Mouse (Mus musculus) adrenal gland, adult 8-10 months (tissue): Measurements from ENCODE around the gene Tsen54. TPM values are rescaled to one million over a fixed set of nuclear protein-coding genes. Genes with fewer than 3 reads are reported as not detected.
A peak's percentile ranks its signal among the peaks of the same experiment; 100 is the strongest.

ENCODE experiments used
- DNase-seq: peaks from one replicate; pipeline ENCODE4 v3.0.0; 2022
- total RNA-seq, 4 experiments: library from RNA; stranded (reverse); gene quantifications; 2 replicates each; pipeline ENCODE4 v1.2.4; 2022

The Tsen54 gene
- total RNA-seq, 4 experiments from 2014 or later, result 20.0 to 32.2 (median 25.4) TPM

DNA sequence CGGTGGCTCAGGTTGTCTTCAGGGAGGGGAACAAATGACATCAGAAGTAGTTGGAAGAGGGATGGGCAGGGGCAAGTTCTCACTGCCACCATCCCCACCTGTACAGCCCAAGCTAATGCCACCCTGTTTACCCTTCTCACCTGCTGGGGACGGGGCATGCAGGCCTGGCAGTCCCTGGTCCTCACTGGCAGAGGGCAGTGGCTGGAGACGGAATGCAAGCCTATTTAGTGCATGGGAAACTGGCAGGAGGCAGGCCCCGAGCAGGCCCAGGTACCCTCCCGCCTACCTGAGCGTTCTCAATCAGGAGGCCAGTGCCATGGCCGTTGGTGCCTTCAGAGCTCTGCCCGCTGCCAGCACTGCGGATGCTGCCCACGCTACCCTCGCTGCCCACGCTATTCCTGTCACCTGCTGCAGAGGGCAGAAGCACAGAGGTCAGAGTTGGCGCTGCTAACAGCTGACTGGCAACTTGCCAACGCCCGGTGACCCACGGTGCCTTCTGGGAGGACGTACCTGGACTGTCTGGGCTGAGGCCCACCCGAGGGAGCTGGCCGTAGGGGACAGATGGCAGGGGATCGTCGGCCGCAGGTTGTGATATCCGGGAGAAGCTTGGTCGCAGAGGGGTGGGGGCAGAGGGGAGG lies 11.3 kb upstream of the Tsen54 start:
- DNase-seq, result no peak

DNA sequence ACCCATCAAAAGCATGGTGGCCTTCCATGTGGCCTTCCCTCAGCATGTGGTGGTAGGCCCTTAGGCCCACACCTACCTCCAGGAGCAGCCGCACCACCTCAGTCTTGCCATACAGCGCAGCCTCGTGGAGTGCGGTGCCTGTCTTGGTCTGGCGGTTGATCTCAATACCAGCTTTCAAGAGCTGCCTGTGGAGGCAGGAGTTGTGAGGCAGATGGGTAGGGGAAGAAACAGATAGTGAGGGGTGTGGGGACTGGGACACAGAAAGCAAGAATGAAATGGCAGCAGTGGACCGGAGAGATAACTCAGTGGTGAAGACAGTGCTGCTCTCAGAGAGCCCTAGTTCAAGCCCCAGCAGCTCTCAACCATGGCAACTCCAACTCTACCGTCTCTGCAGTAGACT lies 9.5 kb upstream of the Tsen54 start:
- DNase-seq, result no peak

DNA sequence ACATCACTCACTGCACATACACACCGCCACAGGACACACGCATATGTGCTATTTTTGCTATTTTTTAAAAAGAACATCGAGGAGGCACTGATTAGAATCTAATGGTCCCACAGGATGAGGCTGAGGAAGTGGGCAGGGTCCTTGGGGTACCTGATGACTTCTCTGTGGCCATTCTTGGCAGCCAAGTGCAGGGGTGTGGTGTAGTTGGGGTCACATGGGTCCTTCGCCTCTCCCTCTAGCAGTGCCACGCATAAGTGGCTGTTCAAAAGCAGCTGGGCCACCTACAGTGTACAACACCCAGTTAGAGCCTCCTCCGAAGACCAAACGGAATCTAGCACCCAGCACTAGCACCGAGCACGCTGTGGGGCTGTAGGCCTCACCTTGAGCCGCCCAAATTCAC lies 8.4 kb upstream of the Tsen54 start:
- no peak for DNase-seq

DNA sequence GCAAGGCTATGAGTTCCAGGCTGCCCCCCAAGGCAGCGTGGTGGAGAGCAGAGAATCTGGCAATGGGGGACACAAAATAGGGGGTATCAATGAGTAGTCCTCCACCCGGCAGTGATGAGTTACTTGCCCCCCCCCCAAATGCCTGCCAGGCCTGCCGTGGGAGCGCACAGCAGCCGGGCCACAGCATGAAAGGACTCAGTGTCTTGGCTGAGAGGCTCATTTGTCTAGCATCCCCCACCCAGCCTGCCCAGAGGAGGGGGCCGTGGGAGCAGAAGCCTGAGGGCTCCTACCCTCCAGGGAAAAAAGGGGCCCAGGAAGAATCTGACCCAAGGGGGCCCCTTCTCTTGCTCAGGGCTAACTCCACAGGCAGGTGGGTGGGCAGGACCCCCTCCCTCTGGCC lies 7.2 kb upstream of the Tsen54 start:
- no peak for DNase-seq

DNA sequence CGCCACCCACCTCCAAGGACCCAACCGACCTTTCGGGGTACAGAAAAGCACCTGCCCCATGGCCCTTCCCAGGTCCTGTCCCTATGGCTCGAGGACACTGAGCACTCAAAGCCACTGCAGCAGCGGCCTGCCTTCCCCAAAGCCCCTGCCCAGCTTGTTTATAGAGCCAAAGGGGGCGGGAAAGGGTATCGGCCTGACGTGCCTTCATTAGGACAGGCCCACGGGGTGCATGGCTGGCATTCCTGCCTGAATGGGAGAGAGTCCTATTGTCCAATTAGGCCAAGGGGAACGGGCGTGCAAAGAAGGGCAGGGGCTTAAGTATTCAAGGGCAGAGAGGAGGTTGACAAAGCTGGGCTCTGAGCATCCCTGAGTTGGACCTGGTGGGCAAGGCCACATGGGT lies 6.6 kb upstream of the Tsen54 start:
- no peak for DNase-seq

DNA sequence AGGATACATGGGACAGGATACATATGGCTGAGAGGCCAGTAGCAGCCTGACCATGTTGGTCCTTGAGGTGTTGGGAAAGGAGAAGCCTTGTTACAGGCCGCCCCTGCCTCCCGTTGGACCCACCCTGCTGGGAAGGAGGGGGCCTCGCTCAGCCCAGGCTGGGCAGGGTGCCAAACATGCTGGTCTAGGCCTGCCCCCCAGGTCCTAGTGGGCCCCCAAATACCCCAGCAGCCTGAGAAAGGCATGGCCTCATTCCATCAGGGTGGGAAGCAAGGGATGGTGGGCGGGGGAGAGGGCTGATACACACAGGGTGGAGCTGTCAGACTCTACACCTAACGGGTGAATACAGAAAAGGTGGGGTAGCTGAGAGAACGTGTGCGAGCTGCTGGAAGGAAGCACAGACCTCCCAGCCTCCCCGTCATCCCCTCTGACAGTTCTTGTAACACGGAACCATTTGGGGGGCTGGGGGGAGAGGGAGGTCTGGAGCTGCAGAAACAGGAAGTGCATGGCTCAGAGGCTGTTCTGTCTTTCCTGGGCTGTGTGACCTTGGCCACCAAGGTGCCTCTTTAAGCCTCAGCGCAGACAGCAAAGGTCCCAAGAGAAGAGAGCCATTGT lies 5.7 kb upstream of the Tsen54 start:
- DNase-seq, result no peak

DNA sequence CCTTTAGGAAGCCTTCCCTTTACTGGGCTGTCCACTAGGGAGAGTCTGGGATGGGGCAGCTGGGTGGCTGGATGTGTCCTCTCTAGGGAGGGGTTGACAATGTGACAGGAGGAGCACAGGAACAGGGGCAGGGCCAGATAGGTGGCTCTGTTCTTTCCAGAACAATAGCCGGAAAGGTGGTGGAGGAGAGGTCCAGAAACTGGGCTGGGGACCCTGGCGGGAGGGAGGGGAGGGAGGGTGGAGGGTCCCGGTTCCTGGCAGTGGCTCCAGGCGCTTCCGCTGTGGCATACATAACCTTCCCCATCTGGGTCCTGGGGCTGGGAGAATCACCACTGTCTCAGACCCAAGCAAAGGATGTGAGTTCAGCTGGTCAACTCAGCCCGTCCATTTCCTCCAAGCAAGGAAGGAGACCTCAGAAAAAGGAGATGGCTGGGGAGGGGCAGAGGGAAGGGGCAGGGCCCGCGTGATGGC lies 5.2 kb upstream of the Tsen54 start:
- DNase-seq, result no peak

DNA sequence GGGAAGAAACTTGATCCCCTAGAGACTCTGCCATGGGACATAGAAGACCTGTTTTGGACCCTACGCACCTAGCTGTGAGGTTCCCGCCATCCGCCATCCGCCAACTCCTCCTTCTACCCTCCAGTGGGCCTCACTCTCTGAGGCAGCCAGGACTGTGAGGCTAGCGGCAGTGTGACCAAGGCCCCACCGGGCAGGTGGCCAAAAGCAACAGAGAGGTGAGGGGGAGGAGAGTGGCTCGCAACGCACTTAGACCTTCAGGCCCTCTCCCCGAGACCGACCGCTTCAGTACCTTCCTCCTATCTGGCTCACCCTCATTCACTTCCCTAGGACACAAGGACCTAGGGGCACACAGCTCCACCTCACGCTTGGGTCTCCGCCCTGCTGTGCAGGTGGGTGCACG lies 4.1 kb upstream of the Tsen54 start:
- peak; percentile 86 for DNase-seq

DNA sequence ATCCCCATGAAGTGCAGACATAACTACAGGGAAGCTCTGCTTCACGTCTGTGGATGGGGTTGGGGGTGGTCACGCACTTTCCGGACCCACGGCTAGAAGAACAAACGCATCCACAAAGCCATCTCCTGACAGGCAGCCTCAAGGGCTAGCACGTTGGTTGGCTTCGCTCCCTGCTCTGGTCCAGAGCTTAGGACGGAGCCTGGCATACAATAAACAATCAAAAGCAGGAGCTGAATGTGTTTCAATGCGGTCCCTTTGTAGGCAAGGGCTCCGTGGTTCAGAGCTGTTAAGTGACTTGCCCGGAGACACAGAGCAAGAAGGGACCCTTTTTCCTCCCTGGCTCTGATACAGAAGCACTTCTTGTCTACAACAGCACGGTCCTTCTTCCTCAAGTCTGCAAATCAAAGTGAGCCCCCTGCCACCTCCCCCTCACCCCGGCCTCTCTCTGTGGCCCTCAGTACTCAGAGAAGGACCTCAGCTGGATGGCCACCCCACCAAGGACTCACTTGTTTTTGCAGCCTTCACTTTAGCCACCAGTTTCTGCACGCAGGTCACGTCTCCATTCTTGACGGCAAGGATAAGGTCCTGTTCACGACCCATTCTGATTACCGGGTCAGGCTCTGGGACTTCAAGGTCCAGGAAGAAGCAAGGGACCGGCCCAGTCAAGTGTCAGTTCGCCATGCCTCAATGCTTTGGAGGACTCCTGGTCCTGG lies 3.0 kb upstream of the Tsen54 start:
- DNase-seq, result no peak

DNA sequence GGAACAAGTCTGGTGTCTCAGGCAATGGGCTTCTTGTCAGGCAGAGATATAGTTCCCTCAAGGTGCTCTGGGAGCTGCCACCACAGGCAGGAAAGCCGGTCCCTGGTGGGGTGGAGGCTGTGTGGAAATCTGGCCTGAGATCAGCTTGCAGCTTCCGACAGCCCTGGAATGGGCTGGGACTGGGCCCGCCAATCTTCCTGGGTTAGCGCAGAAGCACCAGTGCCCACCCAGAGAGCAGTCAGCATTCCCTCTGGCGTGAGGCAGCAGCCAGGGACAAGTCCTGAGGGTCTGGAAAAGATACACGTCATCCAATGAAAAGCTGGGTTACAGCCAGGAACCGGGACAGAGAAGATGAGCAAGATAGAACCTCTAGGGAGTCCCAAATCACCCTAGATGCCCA lies 2.4 kb upstream of the Tsen54 start:
- DNase-seq, result peak; percentile 64

DNA sequence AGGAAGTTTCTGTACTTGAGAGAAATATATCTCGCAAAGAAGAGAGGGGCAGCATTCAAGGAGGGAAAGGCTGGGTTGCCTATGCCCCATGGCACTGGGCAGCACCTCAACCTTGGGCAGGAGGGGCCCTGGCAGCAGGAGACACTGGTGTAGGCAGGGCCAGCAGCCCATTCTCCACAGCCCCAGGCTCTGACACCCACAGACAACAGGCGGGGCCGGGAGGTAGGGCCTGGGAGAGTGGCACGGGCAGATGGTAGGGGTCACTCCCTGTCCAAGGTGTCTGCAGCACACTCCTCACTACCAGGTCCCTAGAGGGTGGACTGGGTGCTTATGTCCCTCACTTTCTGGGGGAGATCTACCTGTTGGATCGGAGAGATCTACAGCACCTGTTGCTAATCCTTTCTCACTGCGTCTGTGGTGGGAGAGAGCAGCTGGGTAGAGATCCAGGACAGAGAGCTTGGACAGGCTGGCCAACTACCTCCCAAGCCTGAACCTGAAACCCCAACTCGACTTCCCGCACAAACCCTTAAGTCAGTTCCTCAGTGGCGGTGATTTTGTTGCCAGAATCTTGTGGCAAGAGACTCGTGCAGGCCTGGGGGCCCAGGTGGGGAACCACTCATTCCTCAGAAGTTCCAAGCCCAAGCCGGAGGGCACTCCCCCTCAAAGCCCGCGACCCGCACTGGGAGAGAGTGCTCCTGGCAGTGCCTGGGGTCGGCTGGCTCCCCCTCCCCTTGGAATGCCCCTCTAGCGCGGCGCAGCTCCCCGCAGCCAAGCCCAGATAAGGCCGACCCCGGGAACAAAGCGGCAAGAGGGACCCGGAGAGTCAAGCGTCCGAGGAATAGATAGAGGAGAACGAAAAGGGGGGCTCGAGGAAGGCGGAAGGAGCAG lies 1.7 kb upstream of the Tsen54 start:
- DNase-seq, result peak; percentile 67

DNA sequence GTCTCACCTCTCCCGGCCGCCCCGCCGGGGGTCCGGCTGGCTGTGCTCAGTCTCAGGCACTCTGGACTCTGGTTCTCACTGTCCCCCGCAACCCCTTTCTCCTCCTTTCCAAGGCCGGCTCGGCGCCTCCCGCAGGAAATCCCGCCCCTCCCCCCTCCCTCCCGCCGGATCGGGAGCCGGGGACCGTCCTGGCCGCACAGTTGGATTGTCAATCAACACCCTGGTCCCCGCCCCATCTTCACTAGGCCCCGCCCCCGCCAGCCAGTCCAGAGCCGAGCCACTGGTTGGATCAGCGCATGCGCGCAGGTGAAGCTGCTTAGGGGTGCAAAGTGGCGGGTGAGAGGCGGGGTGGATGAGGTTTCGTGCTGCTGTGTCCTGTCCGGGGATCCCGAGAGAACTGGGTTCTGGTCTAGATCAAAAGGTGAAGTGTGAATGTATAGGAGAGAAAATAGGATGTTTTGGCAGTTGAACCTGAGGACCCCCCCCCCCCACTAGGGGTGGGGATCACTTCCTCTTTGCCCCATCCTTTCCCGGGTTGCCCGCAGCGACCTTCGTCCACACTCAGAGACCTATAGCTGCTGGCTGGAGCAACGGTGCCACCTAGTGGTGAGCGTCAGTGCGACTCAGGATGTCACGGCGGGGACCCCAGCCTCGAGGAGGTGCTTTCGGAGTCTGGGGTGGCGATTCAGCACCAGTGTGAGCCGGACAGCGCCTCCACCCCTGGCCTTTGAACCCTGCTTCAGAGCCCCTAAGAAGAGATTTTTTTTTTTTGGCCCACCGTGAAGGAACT lies 822 bp upstream of the Tsen54 start, which contains the start of gene Caskin2:
Caskin2 (minus strand) TSS at position 133 of the 790 bp plus-strand sequence.
- peak; percentile 96 for DNase-seq

DNA sequence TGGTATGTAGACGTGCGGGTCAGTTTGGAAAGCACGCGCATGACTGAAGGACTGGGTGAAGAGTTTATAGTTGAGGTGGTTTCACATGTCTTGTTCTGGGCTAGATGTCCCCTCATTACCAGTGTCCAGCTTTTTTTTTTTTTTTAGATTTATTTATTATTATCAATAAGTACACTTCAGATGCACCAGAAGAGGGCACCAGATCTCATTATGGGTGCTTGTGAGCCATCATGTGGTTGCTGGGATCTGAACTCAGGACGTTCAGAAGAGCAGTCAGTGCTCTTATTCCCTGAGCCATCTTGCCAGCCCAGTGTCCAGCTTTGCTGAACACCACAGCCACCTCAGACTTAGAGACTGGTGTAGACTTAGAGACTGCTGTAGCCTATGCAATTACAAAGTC lies 2.8 kb downstream of the Tsen54 start:
- no peak for DNase-seq

DNA sequence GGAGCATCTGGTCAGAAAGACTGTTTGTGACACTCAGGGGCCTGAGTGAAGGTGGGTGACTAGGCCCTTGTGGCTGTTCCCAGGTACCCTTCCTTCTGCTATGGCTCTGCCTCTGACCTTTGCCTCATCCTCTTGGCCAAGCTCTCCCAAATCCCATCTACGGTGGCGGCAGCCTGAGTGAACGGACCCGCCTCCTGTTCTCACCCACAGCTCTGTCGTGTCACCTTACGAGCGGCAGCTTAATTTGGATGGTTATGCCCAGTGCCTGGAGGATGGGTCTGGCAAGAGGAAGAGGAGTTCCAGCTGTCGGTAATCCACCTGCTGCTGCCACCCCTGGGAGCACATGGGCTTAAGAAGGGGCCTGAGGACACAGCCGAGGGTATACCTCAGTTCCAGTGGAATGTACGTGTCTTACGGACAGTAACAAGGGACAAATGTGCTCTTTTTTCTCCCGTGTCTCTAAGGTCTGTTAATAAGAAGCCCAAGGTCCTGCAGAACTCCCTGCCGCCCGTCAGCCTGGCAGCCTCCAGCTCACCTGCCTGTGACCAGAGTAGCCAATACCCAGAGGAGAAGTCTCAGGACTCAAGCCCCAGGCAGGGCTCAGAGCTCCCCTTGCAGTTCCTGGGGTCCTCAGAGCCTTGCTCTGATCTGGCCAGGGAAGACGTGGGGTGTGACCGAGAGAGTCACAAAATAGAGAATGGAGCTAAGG lies 5.5 kb downstream of the Tsen54 start:
- DNase-seq, result no peak

DNA sequence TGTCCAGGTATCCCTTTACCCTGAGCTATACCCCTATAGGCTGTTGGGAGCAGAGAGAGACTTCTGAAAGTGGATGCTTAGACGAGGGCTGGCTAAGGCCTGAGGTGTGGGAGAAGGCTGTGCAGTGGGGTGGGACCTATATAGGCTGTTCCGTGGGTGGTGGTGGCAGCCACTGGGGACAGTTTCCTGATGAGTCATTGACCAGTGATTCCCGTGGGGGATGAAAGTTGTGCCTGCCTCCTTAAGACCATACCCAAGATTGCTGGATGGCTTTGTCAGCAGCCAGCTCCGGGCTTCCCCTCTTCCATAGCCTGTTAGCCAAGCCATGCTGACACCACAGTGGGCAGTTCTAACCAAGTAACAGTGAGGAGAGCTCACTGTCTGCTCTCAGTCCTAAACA lies 6.5 kb downstream of the Tsen54 start:
- no peak for DNase-seq

DNA sequence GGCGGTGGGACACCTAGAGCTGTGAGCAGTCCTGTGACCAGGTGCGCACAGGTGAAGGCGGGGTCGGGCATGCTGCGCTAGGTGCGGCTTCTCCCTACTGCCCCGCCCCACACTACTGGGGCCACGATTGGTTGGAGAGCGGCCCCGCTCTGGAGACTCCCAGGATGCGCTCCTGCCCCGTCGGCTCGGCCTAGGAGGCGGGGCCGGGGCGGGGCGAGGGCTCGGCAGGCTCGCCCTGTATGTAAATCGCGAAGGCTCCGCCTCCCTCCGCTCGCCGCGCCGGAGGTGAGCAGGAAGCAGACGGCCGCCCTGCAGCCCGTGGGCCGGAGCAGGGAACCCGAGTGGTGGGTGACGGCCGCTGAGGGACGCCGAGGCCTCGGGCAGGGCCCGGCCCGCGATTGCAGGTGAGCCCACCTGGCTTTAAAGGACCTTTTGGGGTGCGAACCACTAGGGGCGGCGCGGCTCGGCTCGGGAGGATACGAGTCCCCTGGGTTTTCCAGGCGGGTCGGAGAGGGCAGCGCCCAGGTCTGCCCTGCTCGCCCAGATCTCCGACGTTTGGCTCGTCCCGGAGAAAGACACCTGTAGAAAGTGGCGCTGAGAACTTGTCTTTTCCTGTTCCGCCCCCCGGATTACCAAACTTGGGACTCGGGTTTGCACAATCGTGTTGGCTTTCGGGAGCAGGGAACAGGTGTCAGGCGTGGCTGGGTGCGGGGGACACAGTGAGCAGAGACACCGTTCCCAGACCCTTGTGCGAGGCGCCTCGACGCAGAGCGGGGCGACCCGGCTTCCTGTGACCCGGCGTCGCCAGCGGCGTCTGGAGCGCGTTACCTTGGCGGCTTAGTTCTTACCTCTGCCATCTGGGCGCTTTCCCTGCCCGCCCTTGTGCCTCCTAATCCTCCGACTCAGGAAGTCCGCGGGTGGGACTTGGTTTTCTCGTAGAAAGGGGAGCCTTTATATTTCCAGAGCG lies 9.5 kb downstream of the Tsen54 start, which contains the start of gene Llgl2:
Llgl2 (plus strand) TSS at position 276 of the 967 bp plus-strand sequence.
- DNase-seq, result peak; percentile 77

DNA sequence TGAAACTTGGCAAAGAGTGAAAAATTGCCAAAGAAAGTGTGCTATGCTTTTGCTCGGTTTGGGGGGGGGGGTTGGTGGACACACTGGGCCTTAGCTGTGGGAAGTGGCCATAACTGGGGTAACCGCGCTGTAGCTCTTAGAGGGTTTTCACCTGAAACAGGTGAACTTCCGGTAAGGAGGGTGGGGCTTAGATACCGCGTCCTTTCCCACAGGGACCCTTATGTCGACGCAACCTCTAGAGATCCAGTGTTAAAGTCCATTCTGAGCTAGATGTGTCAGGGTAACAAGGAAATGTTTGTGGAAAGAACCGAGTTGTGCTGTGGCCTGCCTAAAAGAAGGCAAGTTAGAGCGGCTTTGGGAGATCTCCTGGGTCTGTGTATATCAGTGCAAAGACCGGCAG lies 10.3 kb downstream of the Tsen54 start:
- no peak for DNase-seq

DNA sequence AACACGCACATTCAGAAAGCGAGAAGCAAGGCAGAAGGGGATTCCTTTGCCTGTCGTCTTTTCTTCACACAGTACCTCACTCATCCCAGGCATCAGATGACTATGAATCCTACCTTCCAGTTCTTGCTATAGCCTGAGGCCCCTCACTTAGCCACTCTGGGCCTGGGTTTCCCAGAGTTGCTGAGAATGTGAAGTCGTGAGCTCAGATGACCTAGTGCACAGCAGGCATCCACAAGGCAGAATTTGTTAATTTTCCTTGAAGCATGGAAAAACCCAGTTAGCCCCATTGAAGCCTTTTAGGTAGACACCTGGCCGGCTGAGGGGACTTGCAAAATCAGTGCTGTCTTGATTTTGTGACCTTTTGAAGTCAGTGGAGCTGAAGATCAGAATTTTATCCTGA lies 12.0 kb downstream of the Tsen54 start:
- no peak for DNase-seq

DNA sequence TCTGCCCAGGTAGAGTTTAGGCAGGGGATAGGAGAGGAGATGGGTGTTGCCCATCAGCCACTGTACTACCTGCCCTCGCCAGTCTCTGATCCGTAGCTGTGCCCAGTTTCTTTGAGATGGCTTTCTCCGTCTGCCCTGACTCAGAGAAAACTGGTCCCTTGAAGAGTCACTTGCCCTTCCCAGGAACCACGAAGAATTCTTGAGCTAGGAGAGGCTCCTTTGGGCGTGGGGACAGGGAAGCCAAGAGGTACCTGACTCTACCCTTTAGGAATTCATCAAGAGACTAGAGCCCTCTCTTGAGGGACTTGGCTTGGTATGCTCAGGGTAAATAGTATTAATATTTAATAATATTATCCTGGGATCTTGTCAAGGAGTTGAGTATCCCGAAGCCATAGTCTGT lies 13.1 kb downstream of the Tsen54 start:
- no peak for DNase-seq

DNA sequence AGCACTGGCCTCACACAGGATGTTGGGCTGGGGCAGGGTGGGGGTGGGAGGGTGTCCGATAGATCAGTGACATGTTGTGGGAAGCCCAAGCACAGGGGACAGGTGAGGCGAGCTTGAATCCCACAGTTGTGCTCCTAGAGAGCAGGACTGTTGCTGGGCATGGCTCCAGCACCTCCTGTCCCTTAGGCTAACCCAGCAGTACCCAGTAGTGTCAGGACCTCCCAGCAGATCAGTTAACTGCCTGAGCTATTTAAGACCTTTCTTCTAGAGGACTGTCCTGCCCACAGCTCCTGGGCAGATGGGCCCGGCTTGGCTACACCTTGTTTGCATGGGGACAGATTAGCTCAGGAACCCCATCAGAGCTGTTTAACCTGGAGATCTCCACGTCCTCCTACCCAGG lies 14.5 kb downstream of the Tsen54 start:
- no peak for DNase-seq
